28 mouse cellular contexts compared by ENCODE assay signal in the genomic region with DNA sequence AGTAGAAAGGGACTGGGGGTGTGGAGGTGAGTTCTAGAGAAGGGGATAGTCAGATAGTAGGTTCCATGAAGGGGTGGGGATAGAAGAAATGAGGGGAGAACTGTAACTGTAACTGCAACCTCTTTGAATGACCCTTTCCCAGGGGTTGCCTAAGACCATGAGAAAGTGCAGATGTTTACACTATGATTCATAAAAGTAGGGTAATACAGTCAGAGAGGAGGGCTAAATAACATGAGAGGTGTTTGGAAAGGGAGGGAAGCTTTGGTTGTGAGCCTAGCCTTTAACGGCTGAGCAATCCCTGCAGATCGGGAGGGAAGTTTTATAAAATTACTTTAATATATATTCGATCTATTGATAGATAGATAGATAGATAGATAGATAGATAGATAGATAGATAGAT. TPM values are rescaled to one million over a fixed set of nuclear protein-coding genes. Genes with fewer than 3 reads are reported as not detected.
"Had no signal": no experiment of that assay in that cellular context is flagged by ENCODE, and none has a peak within 500 bp of the region (broad histone marks: within the 10 kb centered on the region; RNA-seq: fewer than 3 reads in every experiment).

No protein-coding gene starts in this region.

- ATAC-seq: forebrain, embryonic 13.5 days; forebrain, embryonic 14.5 days; forebrain, embryonic 15.5 days; forebrain, embryonic 16.5 days; forebrain, postnatal 0 days had no signal

- H3K9ac ChIP-seq: embryonic facial prominence, embryonic 12.5 days; embryonic facial prominence, embryonic 13.5 days; embryonic facial prominence, embryonic 15.5 days; forebrain, embryonic 13.5 days; forebrain, embryonic 15.5 days; forebrain, postnatal 0 days had no signal

- H3K4me3 ChIP-seq: embryonic facial prominence, embryonic 10.5 days; embryonic facial prominence, embryonic 12.5 days; embryonic facial prominence, embryonic 13.5 days; embryonic facial prominence, embryonic 15.5 days; erythroblast, embryonic 14.5 days; forebrain, embryonic 10.5 days; forebrain, embryonic 13.5 days; forebrain, embryonic 15.5 days; heart, adult 2 months; heart, embryonic 10.5 days had no signal

- DNase-seq: cerebellum, adult 9-10 months; cerebellum, adult 9-11 months; cerebellum, postnatal 10 days; cerebellum, postnatal 14 days; cerebellum, postnatal 25 days; cerebellum, postnatal 36 days; embryo, embryonic 11 days; forebrain, postnatal 0 days; gastrocnemius, postnatal 10 days; gastrocnemius, postnatal 14 days; gastrocnemius, postnatal 25 days; gastrocnemius, postnatal 36 days; heart, adult 11 months; heart, adult 18-20 months; heart, adult 2 months had no signal

- H3K4me1 ChIP-seq: embryonic facial prominence, embryonic 15.5 days; forebrain, embryonic 13.5 days; forebrain, embryonic 15.5 days had no signal

- H3K27me3 ChIP-seq: embryonic facial prominence, embryonic 12.5 days; embryonic facial prominence, embryonic 13.5 days; embryonic facial prominence, embryonic 15.5 days; forebrain, embryonic 13.5 days; forebrain, embryonic 15.5 days had no signal

- H3K9me3 ChIP-seq: embryonic facial prominence, embryonic 10.5 days; embryonic facial prominence, embryonic 12.5 days; embryonic facial prominence, embryonic 13.5 days; embryonic facial prominence, embryonic 15.5 days; forebrain, embryonic 10.5 days; forebrain, embryonic 13.5 days; forebrain, embryonic 15.5 days; heart, embryonic 10.5 days had no signal

- H3K4me2 ChIP-seq: embryonic facial prominence, embryonic 12.5 days; embryonic facial prominence, embryonic 13.5 days; embryonic facial prominence, embryonic 15.5 days; forebrain, embryonic 13.5 days; forebrain, embryonic 15.5 days had no signal

- H3K27ac ChIP-seq: embryonic facial prominence, embryonic 10.5 days; embryonic facial prominence, embryonic 12.5 days; embryonic facial prominence, embryonic 13.5 days; embryonic facial prominence, embryonic 15.5 days; forebrain, embryonic 10.5 days; forebrain, embryonic 13.5 days; forebrain, embryonic 15.5 days; heart, adult 2 months; heart, embryonic 10.5 days had no signal

- H3K36me3 ChIP-seq: embryonic facial prominence, embryonic 10.5 days; embryonic facial prominence, embryonic 12.5 days; embryonic facial prominence, embryonic 13.5 days; embryonic facial prominence, embryonic 15.5 days; forebrain, embryonic 10.5 days; forebrain, embryonic 15.5 days; heart, embryonic 10.5 days had no signal

RNA-seq across cellular contexts. Expression of a gene that starts 56.9 kb away (rescaled TPM):
- total RNA-seq: common myeloid progenitor, adult 5-6 weeks; granulocyte monocyte progenitor cell, adult 5-6 weeks had no signal
- polyA plus RNA-seq: erythroblast, embryonic 14.5 days had no signal
